Mouse (Mus musculus) hindbrain, postnatal 0 days (tissue): ENCODE results near the gene Zfp444. TPM values are rescaled to one million over a fixed set of nuclear protein-coding genes. Genes with fewer than 3 reads are reported as not detected.
"Not testable (repeated sequence)": the region's sequence is repeated elsewhere in the genome, so short reads cannot be mapped to it uniquely, and the experiment has no call there.

ENCODE experiments used
- ATAC-seq: fragments of 200-750 bp; cut with Nextera tagmentation; 2 replicates; pipeline ENCODE4 v1.8.0; 2017; ENCODE audit warnings: mild to moderate bottlenecking, moderate TSS enrichment, moderate library complexity
- DNase-seq: peaks from one replicate; pipeline ENCODE4 v3.0.0-alpha.2; 2015; ENCODE audit warnings: low spot score
- H3K27ac ChIP-seq: fragments of 300-500 bp; sonication (generic); 2 replicates; pipeline ENCODE4 v1.5.1; 2014; ENCODE audit warnings: mild to moderate bottlenecking
- H3K27me3 ChIP-seq: fragments of 300-500 bp; sonication (generic); 2 replicates; pipeline ENCODE4 v1.6.1; 2014; ENCODE audit warnings: low read length, mixed read lengths; ENCODE audit not compliant: insufficient read depth
- H3K36me3 ChIP-seq: fragments of 300-500 bp; sonication (generic); 2 replicates; pipeline ENCODE4 v1.6.1; 2014; ENCODE audit warnings: low read length, mixed read lengths; ENCODE audit not compliant: insufficient read depth
- H3K4me1 ChIP-seq: fragments of 300-500 bp; sonication (generic); 2 replicates; pipeline ENCODE4 v1.6.1; 2014; ENCODE audit warnings: antibody characterized with exemption, low read length, mixed read lengths; ENCODE audit not compliant: insufficient read depth
- H3K4me2 ChIP-seq: fragments of 300-500 bp; sonication (generic); 2 replicates; pipeline ENCODE4 v1.6.1; 2014; ENCODE audit warnings: low read depth, mild to moderate bottlenecking, low read length, moderate library complexity, mixed read lengths
- H3K4me3 ChIP-seq: fragments of 300-500 bp; sonication (generic); 2 replicates; pipeline ENCODE4 v1.5.1; 2014; ENCODE audit warnings: low read length
- H3K9ac ChIP-seq: fragments of 300-500 bp; sonication (generic); replicated peaks from 2 replicates; pipeline ENCODE4 v1.6.1; 2014; ENCODE audit warnings: mild to moderate bottlenecking, low read length, moderate library complexity, mixed read lengths
- H3K9me3 ChIP-seq: fragments of 300-500 bp; sonication (generic); 2 replicates; pipeline ENCODE4 v1.6.1; 2016; ENCODE audit warnings: low read length, mixed read lengths
- CTCF ChIP-seq: IDR thresholded peaks from 2 replicates; pipeline ENCODE4 v1.5.1; 2016; ENCODE audit warnings: antibody characterized with exemption, control low read depth, low read depth
- WGBS: fragments of 180-500 bp; shearing (Covaris S2); extraction: QIAGEN DNeasy Blood & Tissue Kit; methylation state at CpG from one replicate; pipeline ENCODE4 v1.1.7; 2014; 5-methylcytosine and 5-hydroxymethylcytosine counted together
- polyA plus RNA-seq: library from polyadenylated mRNA; unstranded; fragments of >200 nt; fragmentation: Nextera tagmentation; extraction: Ambion mirVana; gene quantifications from 2 replicates; pipeline ENCODE4 v1.2.1, GENCODE M21; 2015
- total RNA-seq: library from RNA; depleted of rRNA; stranded (reverse); fragments of >200 nt; gene quantifications from 2 replicates; pipeline ENCODE4 v1.2.3, GENCODE M21; 2014

Zfp444 gene
- total and polyA plus RNA-seq, 2 experiments from 2014 or later, result 69.2 to 84.3 TPM

DNA sequence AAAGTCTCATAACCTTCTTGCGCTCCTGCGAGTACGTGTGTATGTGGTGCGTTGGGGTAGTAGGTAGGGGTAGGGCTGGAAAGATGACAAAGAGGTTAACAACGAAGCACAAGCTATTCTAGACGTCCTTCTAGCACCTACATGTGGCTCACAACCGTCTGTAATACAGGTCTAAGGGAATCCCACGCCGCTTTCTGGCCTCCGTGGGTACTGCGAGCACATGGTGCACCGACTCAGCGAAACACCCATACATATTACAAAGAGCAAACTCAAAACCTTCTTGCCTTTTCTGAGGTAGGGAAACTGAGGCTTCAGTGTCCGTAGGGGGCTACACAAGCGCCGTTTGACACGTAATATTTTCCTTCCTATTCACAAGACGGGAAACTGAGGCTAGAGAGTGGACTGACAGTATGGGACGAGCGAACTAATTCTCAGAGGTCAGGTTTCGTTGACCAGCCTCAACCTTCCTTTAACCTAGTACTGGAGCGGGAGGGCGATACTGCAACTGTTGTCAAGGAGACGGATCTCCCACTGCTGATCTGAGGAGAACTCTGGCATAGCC lies 501 bp upstream of the Zfp444 start:
- 0 out of 2 replicates have a peak, but pooled peaks cover 5% of the 10 kb centered on the region for H3K4me1 ChIP-seq
- peak; percentile 53 for ATAC-seq
- peak overlapping the region; percentile 81 for H3K4me2 ChIP-seq
- H3K27ac ChIP-seq, result peak overlapping the region; percentile 80
- H3K36me3 ChIP-seq, result no peaks in the 10 kb centered on the region
- under 1% methylated on average over 24 of the region's 24 CpGs for WGBS
- no peaks in the 10 kb centered on the region for H3K27me3 ChIP-seq
- H3K9ac ChIP-seq, result peak overlapping the region; percentile 43
- peak; percentile 85 for DNase-seq
- H3K4me3 ChIP-seq, result peak overlapping the region; percentile 70
- peak; percentile 74 for TF ChIP-seq CTCF
- H3K9me3 ChIP-seq, result no peaks in the 10 kb centered on the region

DNA sequence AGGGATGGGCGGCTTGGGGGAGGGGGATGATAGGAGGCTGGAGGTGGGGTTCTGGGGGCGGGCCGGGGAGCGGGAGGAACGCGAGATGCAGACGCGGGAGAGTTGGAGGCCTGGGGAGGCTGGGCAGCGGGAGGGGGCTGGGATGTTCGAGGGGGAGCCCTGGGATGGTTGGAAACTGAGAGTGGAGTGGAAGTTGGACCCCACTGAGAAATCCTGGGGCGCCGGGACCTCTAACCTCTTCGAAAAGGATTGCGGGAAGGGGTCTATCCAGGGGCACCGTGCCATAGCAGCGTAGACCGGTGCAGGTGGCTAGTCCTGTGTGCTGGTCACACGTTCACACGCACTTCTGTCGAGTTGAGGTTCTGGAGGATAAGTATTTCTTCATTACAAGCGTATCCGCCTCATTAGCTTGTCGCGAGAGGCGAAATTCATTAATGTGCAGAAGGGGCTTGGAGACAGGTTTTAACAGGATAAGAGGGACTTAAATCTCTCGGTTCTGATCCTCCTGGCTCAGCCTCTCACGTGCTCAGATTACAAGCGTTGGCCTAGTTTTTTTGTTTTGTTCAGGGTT lies 733 bp downstream of the Zfp444 start:
- no peak for TF ChIP-seq CTCF
- Histone ChIP-seq H3K27me3 (no peaks in the 10 kb centered on the region), H3K4me3 (peak overlapping the region; percentile 70), H3K36me3 (no peaks in the 10 kb centered on the region), H3K9ac (peak overlapping the region; percentile 67), H3K9me3 (no peaks in the 10 kb centered on the region), H3K4me2 (peak overlapping the region; percentile 81), H3K4me1 (0 out of 2 replicates have a peak, but pooled peaks cover 5% of the 10 kb centered on the region), H3K27ac (peak overlapping the region; percentile 80)
- WGBS, result under 1% methylated on average over 27 of the region's 28 CpGs
- DNase-seq (peak; percentile 44), ATAC-seq (peak; percentile 11; the same call in 1 of the 2 replicates)

DNA sequence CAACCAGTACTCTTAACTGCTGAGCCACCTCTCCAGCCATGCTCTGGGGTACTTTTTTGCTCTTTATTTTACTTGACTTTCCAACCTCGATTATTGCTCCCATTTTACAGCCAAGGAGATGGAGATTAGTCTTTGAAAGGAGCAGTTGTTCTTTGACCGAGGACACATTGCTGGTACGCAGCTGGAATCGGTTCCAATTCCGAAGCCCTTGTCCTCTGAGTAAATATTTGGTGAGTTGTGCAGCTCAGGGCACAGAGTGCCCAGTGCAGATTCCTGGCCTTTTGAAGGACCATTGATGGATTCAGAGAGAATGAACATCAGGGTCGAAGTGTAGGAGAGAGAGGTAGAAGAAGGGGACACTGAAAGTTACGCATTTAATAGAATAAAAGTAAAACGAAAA lies 1.8 kb downstream of the Zfp444 start:
- WGBS, result 90% methylated on average over 8 of the region's 8 CpGs
- H3K9me3 ChIP-seq, result no peaks in the 10 kb centered on the region
- H3K4me2 ChIP-seq, result no peak overlapping the region
- ATAC-seq, result no peak
- TF ChIP-seq CTCF, result no peak
- no peak overlapping the region; the same call in 1 of the 2 replicates for H3K9ac ChIP-seq
- H3K36me3 ChIP-seq, result 0 out of 2 replicates have a peak, but pooled peaks cover under 1% of the 10 kb centered on the region
- no peak overlapping the region for H3K27ac ChIP-seq
- DNase-seq, result no peak
- H3K4me1 ChIP-seq, result 0 out of 2 replicates have a peak, but pooled peaks cover 5% of the 10 kb centered on the region
- H3K27me3 ChIP-seq, result no peaks in the 10 kb centered on the region
- H3K4me3 ChIP-seq, result no peak overlapping the region

DNA sequence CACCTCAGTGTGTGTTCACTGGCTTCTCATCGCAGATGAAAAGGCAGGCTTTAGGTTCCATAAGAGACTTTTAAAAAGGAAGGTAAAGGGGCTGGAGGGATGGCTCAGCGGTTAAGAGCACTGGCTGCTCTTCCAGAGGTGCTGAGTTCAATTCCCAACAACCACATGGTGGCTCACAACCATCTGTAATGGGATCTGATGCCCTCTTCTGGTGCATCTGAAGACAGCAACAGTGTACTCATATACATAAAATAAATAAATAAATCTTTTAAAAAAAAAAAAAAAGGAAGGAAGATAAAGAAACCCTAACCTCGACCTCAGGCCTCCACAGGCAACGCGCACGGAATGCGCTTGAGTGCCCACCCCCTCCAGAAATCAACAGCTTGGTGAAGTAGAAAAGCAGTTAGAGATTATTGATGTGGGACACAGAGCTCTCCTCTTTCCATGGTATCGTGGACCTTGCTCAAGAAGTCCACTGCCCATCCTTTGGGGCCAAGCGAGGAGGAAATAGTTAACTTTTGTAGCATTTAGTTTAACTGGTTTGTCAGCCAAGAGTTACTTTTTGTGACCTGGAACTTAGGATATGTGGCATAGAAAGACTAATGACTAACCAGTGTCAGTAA lies 2.5 kb downstream of the Zfp444 start:
- H3K9me3 ChIP-seq, DNase-seq, H3K4me2 ChIP-seq, H3K4me1 ChIP-seq, ATAC-seq, H3K27ac ChIP-seq, H3K4me3 ChIP-seq, H3K36me3 ChIP-seq, H3K9ac ChIP-seq, H3K27me3 ChIP-seq: not testable (repeated sequence)
- TF ChIP-seq CTCF, result peak; percentile 33; the same call in 1 of the 2 replicates
- 85% methylated on average over 9 of the region's 9 CpGs for WGBS

DNA sequence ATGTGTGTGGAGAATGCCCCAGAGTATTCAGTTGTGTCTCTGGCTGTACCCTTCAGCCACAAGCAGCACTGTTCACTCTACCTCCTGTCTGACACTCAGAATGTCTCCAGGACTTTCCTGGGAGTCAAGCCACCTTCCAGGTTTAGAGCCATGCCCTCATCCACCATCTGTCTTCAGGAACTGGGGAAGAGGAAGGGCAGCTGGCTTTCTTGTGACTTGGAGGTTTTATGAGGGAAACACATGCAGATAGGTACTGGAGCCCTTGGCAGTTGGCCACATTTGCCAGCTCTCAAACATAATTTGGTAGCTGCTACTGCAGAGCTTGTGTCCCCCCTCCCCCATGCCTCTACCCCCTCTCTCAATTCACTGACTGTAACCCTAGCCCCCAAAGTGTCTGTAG lies 7.0 kb downstream of the Zfp444 start:
- no peak for DNase-seq
- no peak for TF ChIP-seq CTCF
- H3K36me3 ChIP-seq, result peaks cover 5% of the 10 kb centered on the region; the same call in 1 of the 2 replicates

DNA sequence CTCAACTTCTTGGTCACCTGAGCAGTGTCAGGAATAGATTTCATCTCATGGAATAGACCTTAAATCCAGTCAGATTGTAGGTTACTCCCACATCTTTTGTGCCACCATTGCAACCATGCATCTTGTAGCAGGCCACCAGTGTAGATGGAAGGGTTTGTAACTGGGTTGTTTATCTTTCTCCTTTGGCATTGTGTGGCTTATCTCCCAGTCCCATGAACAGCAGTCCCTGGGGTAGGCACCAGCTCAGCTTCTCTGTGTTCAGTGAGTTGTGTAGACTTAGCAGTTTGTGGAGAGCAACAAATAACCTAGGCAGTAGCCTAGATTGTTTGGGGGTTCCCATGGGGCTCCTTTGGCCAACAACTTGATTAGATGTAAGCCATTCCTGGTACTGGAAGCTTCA lies 10.9 kb downstream of the Zfp444 start:
- Histone ChIP-seq H3K9me3 (no peaks in the 10 kb centered on the region), H3K4me3 (no peak overlapping the region), H3K27me3 (no peaks in the 10 kb centered on the region), H3K9ac (no peak overlapping the region), H3K36me3 (peaks cover 15% of the 10 kb centered on the region), H3K27ac (no peak overlapping the region), H3K4me2 (no peak overlapping the region), H3K4me1 (no peaks in the 10 kb centered on the region)
- ATAC-seq (no peak), DNase-seq (no peak)
- no peak for TF ChIP-seq CTCF

More for the DNA sequence above, 7.0 kb downstream of the Zfp444 start:
- no peaks in the 10 kb centered on the region for H3K27me3 ChIP-seq
- no peaks in the 10 kb centered on the region for H3K4me1 ChIP-seq
- no peak for ATAC-seq
- H3K27ac ChIP-seq, result no peak overlapping the region
- H3K4me3 ChIP-seq, result no peak overlapping the region
- H3K4me2 ChIP-seq, result no peak overlapping the region
- H3K9ac ChIP-seq, result no peak overlapping the region
- H3K9me3 ChIP-seq, result no peaks in the 10 kb centered on the region

DNA sequence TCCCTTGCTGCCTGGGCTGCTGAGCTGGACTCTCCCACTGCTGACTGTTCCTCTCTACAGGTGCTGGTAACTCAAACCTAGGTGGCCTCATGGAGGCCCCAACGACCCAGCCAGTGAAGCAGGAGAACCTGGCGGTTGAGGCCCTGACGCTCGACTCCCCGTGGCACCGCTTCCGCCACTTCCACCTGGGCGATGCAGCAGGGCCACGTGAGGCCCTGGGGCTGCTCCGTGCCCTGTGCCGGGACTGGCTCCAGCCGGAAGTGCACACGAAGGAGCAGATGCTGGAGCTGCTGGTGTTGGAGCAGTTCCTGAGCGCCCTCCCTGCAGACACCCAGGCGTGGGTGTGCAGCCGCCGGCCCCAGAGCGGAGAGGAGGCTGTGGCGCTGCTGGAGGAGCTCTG lies 11.8 kb downstream of the Zfp444 start:
- H3K4me3 ChIP-seq, result no peak overlapping the region
- no peak for TF ChIP-seq CTCF
- WGBS, result 92% methylated on average over 19 of the region's 19 CpGs
- DNase-seq (no peak), ATAC-seq (peak; percentile 10; the same call in 1 of the 2 replicates)
- H3K9me3 ChIP-seq, result no peaks in the 10 kb centered on the region
- H3K4me1 ChIP-seq, result no peaks in the 10 kb centered on the region
- no peaks in the 10 kb centered on the region for H3K27me3 ChIP-seq
- peaks cover 21% of the 10 kb centered on the region for H3K36me3 ChIP-seq
- no peak overlapping the region for H3K9ac ChIP-seq
- no peak overlapping the region for H3K27ac ChIP-seq
- no peak overlapping the region for H3K4me2 ChIP-seq
